Mouse (Mus musculus) limb, embryonic 15.5 days (tissue): ENCODE measurements around the gene Rtn4rl2. TPM values are rescaled to one million over a fixed set of nuclear protein-coding genes. Genes with fewer than 3 reads are reported as not detected.

Experiments
- microRNA-seq: library from miRNA; unstranded; fragments of <30 nt; microRNA quantifications from one replicate; pipeline ENCODE4, GENCODE M21; 2016
- polyA plus RNA-seq: library from polyadenylated mRNA; unstranded; fragments of >200 nt; fragmentation: Nextera tagmentation; extraction: Ambion mirVana; gene quantifications from 2 replicates; pipeline ENCODE4 v1.2.1, GENCODE M21; 2015

Rtn4rl2 gene
- polyA plus RNA-seq, 1 experiment from 2014 or later, result 0.96 TPM

Small RNA genes within 50 kb of the gene (microRNA-seq; reads per million reads assigned to microRNA genes)
- gene Gm24332, result not detected

Other genes with a start within 250 kb of the Rtn4rl2 start
- gene Ctnnd1, start 235.9 kb downstream of the Rtn4rl2 start, polyA plus RNA-seq, result 51.3 and 52.7 TPM in 2 replicates
- gene Btbd18, start 227.6 kb downstream of the Rtn4rl2 start, polyA plus RNA-seq, result 0.08 and 0.11 TPM in 2 replicates
- 211 and 227 TPM in 2 replicates for gene Selenoh, start 215.9 kb downstream of the Rtn4rl2 start, polyA plus RNA-seq
- not detected in 2 replicates for gene Gm28635, start 208.7 kb downstream of the Rtn4rl2 start, polyA plus RNA-seq
- gene Med19, start 208.3 kb downstream of the Rtn4rl2 start, polyA plus RNA-seq, result 27.6 and 30.3 TPM in 2 replicates
- 95.2 and 98.7 TPM in 2 replicates for gene Tmx2, start 207.6 kb downstream of the Rtn4rl2 start, polyA plus RNA-seq
- 32.1 and 32.5 TPM in 2 replicates for gene Zdhhc5, start 171.5 kb downstream of the Rtn4rl2 start, polyA plus RNA-seq
- gene Clp1, start 159.4 kb downstream of the Rtn4rl2 start, polyA plus RNA-seq, result 26.8 and 28.7 TPM in 2 replicates
- 5.7 and 7.1 TPM in 2 replicates for gene Ypel4, start 152.7 kb downstream of the Rtn4rl2 start, polyA plus RNA-seq
- 6.5 and 7.0 TPM in 2 replicates for gene Gm19426, start 143.1 kb downstream of the Rtn4rl2 start, polyA plus RNA-seq
- 47.0 and 55.8 TPM in 2 replicates for gene Serping1, start 111.3 kb downstream of the Rtn4rl2 start, polyA plus RNA-seq
- 45.5 and 49.2 TPM in 2 replicates for gene Ube2l6, start 87.9 kb downstream of the Rtn4rl2 start, polyA plus RNA-seq
- 0.76 and 3.4 TPM in 2 replicates for gene Smtnl1, start 64.1 kb downstream of the Rtn4rl2 start, polyA plus RNA-seq
- gene Timm10, start 59.7 kb downstream of the Rtn4rl2 start, polyA plus RNA-seq, result 45.0 and 49.8 TPM in 2 replicates
- 14.5 and 16.5 TPM in 2 replicates for gene Slc43a1, start 47.9 kb downstream of the Rtn4rl2 start, polyA plus RNA-seq
- gene Slc43a3, start 49.9 kb upstream of the Rtn4rl2 start, polyA plus RNA-seq, result 32.4 and 36.2 TPM in 2 replicates
- 0.18 TPM in 1 of 2 replicates, not detected in the other for gene Prg2, start 93.8 kb upstream of the Rtn4rl2 start, polyA plus RNA-seq
- not detected in 2 replicates for gene Prg3, start 101.5 kb upstream of the Rtn4rl2 start, polyA plus RNA-seq
- gene Ssrp1, start 150.5 kb upstream of the Rtn4rl2 start, polyA plus RNA-seq, result 235 and 238 TPM in 2 replicates
- gene P2rx3, start 150.8 kb upstream of the Rtn4rl2 start, polyA plus RNA-seq, result 0.19 and 0.58 TPM in 2 replicates
- 65.1 and 74.1 TPM in 2 replicates for gene Tnks1bp1, start 161.3 kb upstream of the Rtn4rl2 start, polyA plus RNA-seq
- gene Aplnr, start 249.5 kb upstream of the Rtn4rl2 start, polyA plus RNA-seq, result 54.1 and 62.0 TPM in 2 replicates